Mouse (Mus musculus) liver, embryonic 12.5 days (tissue): ENCODE results near the gene Syngr1. TPM values are rescaled to one million over a fixed set of nuclear protein-coding genes. Genes with fewer than 3 reads are reported as not detected.
A peak's percentile ranks its signal among the peaks of the same experiment; 100 is the strongest.

ENCODE experiments used
- microRNA-seq: library from miRNA; unstranded; fragments of <30 nt; microRNA quantifications from one replicate; pipeline ENCODE4, GENCODE M21; 2017
- polyA plus RNA-seq: library from polyadenylated mRNA; unstranded; fragments of >200 nt; fragmentation: Nextera tagmentation; extraction: Ambion mirVana; gene quantifications from 2 replicates; pipeline ENCODE4 v1.2.1, GENCODE M21; 2016

The Syngr1 gene
- polyA plus RNA-seq, 1 experiment from 2014 or later = 21.9 TPM

Small RNA genes lying within 50 kb of the gene (microRNA-seq; reads per million reads assigned to microRNA genes)
- 127 reads per million, percentile 49 among the genes with 10 or more reads in this experiment for gene Snord43

Other genes starting within 250 kb of the Syngr1 start
- gene Apobec3, start 199.7 kb upstream of the Syngr1 start, polyA plus RNA-seq = 54.7 and 57.4 TPM in 2 replicates
- 1.8 and 2.0 TPM in 2 replicates for gene Cbx7, start 120.2 kb upstream of the Syngr1 start, polyA plus RNA-seq
- gene Pdgfb, start 76.4 kb upstream of the Syngr1 start, polyA plus RNA-seq = 1.6 and 2.2 TPM in 2 replicates
- 912 and 924 TPM in 2 replicates for gene Rpl3, start 534 bp downstream of the Syngr1 start, polyA plus RNA-seq
- 18.5 and 18.9 TPM in 2 replicates for gene Tab1, start 41.8 kb downstream of the Syngr1 start, polyA plus RNA-seq
- gene Mgat3, start 82.4 kb downstream of the Syngr1 start, polyA plus RNA-seq = 0.96 and 1.2 TPM in 2 replicates
- 29.1 and 30.1 TPM in 2 replicates for gene Mief1, start 142.7 kb downstream of the Syngr1 start, polyA plus RNA-seq
- not detected in 2 replicates for gene AC140267.1, start 144.5 kb downstream of the Syngr1 start, polyA plus RNA-seq
- gene Atf4, start 163.8 kb downstream of the Syngr1 start, polyA plus RNA-seq = 141 and 145 TPM in 2 replicates
- gene Rps19bp1, start 173.0 kb downstream of the Syngr1 start, polyA plus RNA-seq = 46.8 and 47.0 TPM in 2 replicates
- gene Cacna1i, start 195.9 kb downstream of the Syngr1 start, polyA plus RNA-seq = 0.02 and 0.37 TPM in 2 replicates